Mouse (Mus musculus): ENCODE results near the gene Gm44973. TPM values are rescaled to one million over a fixed set of nuclear protein-coding genes. Genes with fewer than 3 reads are reported as not detected.

Gm44973 gene
- not detected in 2 replicates for total RNA-seq (2023)

GRCm38 (mm10) chr7:5015118-5016001, at the start of gene Gm44973:
Gene Gm44973, plus strand, starts transcription at chr7:5015496.

GRCm38 (mm10) chr7:4971068-4971467, 44.2 kb upstream of the Gm44973 start, which contains the start of gene Sbk3:
Gene Sbk3, minus strand, starts transcription at chr7:4971168.

GRCm38 (mm10) chr7:4996003-4996895, 19.0 kb upstream of the Gm44973 start, which contains the start of gene Zfp579:
Gene Zfp579, minus strand, starts transcription at chr7:4996158.

DNA sequence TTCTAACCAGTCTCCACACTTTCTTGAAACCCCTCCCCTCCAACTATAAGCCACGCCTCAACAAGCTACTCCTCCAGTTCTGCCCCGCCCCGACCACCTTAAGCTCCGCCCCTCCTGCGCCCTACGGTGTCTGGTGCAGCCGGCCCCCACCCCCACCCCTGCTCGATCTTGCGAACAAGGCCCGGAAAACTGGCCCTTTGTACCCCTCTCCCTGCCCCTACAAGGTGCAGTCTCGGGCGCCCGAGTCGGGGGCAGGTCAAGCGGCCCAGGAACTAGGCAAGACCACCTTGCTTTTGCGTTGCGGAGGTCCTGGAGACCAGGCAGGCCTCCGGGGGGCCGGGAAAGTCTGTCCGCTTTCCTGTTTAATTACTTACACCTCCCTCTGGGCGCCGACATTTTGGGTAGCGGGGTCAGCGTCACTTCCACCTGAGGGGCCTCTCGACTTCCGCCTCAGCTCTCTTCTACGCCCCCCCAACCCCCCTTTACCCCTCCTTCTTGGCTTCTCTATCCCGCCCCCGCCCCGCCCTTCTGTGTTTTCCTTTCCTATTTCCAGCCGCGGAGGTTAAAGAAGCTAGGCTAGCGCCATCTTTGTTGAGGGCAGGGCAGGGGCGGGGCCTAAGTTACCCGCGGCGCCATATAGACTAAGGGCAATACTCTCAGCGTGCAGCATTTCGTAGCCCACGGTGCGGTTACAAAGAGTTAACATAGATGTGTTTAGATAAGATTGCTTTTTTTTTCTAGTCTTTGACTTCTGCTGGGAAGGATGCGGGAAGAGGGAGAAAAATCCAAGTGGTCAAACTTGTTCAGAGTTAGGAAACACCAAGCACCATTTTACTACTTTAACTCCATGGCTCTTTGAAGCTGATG, 812 bp upstream of the Gm44973 start, which contains the start of the genes Zfp524 and Fiz1:
TSS of gene Zfp524 (plus strand) at position 165 of the 867 bp plus-strand sequence.
TSS of gene Fiz1 (minus strand) at position 447 of the 867 bp plus-strand sequence.

DNA sequence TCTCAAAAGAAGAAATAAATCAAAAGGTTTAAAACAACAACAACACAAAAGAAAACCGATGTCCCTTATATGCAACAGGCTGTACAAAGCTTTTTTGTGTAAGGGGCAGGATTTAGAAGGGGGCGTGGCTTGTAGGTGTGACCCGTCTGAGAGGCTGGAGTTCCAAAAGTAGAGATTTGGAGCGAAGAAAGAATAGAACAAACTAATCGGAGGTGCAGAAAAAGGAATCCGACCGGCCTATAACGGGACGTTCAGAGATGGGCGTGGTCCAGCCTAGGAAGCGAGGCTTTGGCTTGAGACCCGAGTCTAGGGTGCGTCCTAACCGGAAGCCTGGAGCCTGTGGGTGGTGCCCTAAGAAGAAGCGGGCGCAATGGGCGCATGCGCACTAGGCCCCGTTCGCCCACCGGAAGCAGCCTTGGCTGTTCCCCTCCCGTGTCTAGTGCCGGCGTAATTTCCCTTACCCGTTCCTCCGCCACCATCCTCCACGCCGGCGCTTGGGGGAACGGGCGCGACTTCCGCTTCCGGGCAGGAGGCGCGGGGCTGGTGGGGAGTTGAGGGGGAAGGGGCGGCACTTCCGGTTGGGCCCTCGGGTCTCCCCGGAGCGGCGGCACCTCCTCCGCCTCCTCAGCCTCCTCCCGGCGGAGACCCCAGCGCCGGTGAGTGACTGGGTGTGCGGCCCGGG, 4.8 kb downstream of the Gm44973 start, which contains the start of the genes Zfp865 and Ccdc106:
TSS of gene Zfp865 (plus strand) at position 377 of the 682 bp plus-strand sequence.
TSS of gene Ccdc106 (plus strand) at position 554 of the 682 bp plus-strand sequence.

GRCm38 (mm10) chr7:5033818-5034217, 18.5 kb downstream of the Gm44973 start, which contains the start of gene 4632433K11Rik:
Gene 4632433K11Rik, plus strand, starts transcription at chr7:5034118.

GRCm38 (mm10) chr7:5038109-5038732, 22.9 kb downstream of the Gm44973 start, which contains the start of gene Zfp784:
Gene Zfp784, minus strand, starts transcription at chr7:5038446.

DNA sequence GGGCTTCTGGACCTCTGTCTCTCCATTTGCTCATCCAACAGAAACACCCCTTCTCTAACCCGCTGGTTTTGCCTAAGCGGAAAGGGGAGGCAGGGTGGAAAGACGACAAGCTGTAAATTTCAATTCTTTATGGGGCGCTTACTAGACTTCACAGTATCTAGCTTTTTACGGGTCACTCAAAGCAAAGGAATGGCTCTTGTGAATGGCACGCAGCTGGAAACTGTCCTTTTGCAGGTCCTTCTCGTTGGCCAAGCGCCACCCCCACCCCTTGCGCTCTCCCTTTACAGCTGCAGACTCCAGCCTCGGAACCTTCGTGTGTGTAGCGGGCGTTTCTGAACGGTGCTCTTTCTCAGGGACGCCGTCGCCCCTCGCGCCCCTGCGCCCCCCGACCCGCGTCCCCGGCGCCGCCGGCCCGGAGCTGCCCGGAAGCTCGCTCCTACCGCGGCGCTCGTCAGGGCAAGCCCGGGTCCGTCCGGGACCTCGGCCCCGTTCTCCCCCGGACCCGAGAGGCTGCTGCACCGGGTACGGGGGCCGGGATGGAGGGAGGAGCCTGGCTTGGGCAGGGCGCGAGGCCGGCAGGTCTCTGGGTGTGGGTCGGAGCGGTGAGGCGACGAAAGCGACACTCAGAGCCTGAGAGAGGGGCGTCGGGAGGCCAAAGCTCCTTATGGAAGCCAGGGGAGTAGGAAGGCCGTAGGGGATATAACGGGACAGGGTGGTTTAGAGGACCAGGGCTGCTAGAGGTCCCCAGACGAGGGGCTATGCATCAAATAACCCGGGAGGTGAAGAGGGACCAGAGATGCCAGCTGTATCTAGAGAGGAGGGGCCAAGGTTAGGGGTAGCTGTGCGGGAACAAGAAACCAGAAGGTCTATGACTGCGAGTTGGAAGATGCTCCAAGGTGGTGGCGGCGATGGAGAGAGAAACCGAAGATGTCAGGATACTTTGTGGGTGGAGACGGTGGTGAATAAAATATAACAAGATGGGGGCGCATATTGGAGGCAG, 36.2 kb downstream of the Gm44973 start, which contains the start of gene Zfp580:
TSS of gene Zfp580 (plus strand) at position 346 of the 1,000 bp plus-strand sequence.

DNA sequence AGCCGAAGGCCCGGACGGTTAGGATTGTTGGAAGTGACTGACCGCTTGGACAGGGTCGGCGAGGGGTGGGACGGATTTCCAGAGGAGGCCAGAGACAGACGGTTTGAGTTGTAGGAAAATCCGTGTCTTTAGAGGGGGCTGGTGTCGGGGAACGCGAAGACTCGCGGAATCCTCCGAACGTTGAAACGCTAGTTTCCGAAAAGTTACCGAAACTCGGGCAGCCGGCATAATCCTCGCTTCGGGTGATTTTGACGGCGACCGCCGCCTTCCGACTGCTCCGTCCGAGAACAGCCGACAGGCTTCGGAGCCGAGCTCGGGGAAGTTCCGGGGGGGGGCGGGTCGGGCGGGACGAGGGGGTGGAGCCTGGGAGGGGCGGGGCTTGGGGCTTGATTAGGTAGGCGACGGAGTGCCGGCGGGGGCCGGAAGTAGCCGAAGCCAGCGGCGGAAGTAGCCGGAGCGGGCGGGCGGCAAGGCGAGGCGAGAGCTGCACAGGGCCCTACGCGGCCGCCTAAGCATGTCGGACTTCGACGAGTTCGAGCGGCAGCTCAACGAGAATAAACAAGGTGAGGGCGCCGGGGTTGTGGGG, 46.6 kb downstream of the Gm44973 start, which contains the start of gene U2af2:
TSS of gene U2af2 (plus strand) at position 370 of the 586 bp plus-strand sequence.

DNA sequence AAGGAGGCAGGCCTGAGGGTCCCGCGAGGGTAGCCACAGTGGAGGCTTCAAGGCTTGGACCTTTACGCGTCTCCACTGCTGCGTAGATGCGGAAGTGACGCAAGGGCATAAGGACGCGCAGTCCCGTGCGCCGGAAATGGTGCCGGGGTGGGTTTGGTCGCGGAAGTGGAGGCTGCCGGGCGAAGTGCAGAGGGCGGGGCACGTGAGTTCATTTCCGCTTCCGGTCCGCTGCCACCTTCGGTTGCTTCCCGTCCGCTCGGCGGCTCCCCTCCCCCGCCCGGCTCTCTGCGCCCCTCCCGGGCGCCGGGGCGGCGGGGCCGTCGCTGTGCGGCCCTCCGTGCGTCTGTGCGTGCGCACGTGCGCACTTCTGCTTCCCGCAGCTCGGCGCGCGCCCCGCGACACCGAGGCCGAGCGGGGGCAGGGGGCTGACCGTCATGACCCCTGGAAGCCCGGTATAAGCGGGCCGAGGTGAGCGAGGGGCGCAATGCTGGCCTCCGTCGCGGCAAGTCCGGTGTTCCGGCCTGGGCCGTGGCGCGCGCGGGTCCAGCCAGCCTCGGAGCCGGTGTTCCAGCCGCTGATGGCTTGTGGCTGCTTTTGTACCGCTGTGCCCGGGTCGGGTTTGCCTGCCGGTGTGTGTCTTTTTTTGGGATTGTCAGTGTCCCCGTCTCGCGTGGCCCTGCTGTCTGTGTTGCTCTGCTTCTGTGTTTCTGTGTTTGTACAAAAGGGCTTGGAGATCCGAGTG, 64.9 kb downstream of the Gm44973 start, which contains the start of gene Epn1:
TSS of gene Epn1 (plus strand) at position 226 of the 742 bp plus-strand sequence.

Other genes with a start within 250 kb of the Gm44973 start
- not detected in 2 replicates for gene Fam71e2, start 244.2 kb upstream of the Gm44973 start, total RNA-seq (2023)
- gene Il11, start 232.6 kb upstream of the Gm44973 start, total RNA-seq (2023): not detected in 2 replicates
- gene Tmem190, start 232.6 kb upstream of the Gm44973 start, total RNA-seq (2023): not detected in 2 replicates
- gene Tmem238, start 225.8 kb upstream of the Gm44973 start, total RNA-seq (2023): 0.95 and 2.3 TPM in 2 replicates
- gene Rpl28, start 222.6 kb upstream of the Gm44973 start, total RNA-seq (2023): 636 and 649 TPM in 2 replicates
- 188 and 216 TPM in 2 replicates for gene Ube2s, start 202.9 kb upstream of the Gm44973 start, total RNA-seq (2023)
- 1.0 TPM in 1 of 2 replicates, not detected in the other for gene Shisa7, start 170.8 kb upstream of the Gm44973 start, total RNA-seq (2023)
- 4.1 and 4.4 TPM in 2 replicates for gene Isoc2b, start 145.2 kb upstream of the Gm44973 start, total RNA-seq (2023)
- gene Isoc2a, start 138.3 kb upstream of the Gm44973 start, total RNA-seq (2023): 6.0 and 6.2 TPM in 2 replicates
- gene Gm36210, start 109.0 kb upstream of the Gm44973 start, total RNA-seq (2023): not detected in 2 replicates
- 13.2 and 16.2 TPM in 2 replicates for gene Zfp628, start 100.3 kb upstream of the Gm44973 start, total RNA-seq (2023)
- 1.7 and 1.9 TPM in 2 replicates for gene Nat14, start 93.5 kb upstream of the Gm44973 start, total RNA-seq (2023)
- gene Ssc5d, start 89.7 kb upstream of the Gm44973 start, total RNA-seq (2023): 0.44 TPM in 1 of 2 replicates, not detected in the other
- gene Sbk2, start 51.1 kb upstream of the Gm44973 start, total RNA-seq (2023): not detected in 2 replicates
- not detected in 2 replicates for gene Sbk3, start 44.3 kb upstream of the Gm44973 start, total RNA-seq (2023)
- 3.4 and 6.0 TPM in 2 replicates for gene Zfp579, start 19.3 kb upstream of the Gm44973 start, total RNA-seq (2023)
- gene Zfp524, start 1.1 kb upstream of the Gm44973 start, total RNA-seq (2023): 11.9 and 12.6 TPM in 2 replicates
- 26.5 and 31.4 TPM in 2 replicates for gene Fiz1, start 799 bp upstream of the Gm44973 start, total RNA-seq (2023)
- gene Zfp865, start 4.9 kb downstream of the Gm44973 start, total RNA-seq (2023): 38.0 and 47.1 TPM in 2 replicates
- 0.29 and 0.98 TPM in 2 replicates for gene Ccdc106, start 5.1 kb downstream of the Gm44973 start, total RNA-seq (2023)
- 0.98 TPM in 1 of 2 replicates, not detected in the other for gene 4632433K11Rik, start 18.6 kb downstream of the Gm44973 start, total RNA-seq (2023)
- gene Zfp784, start 22.9 kb downstream of the Gm44973 start, total RNA-seq (2023): 2.0 and 2.2 TPM in 2 replicates
- 0.98 and 1.2 TPM in 2 replicates for gene Zfp580, start 36.0 kb downstream of the Gm44973 start, total RNA-seq (2023)
- 219 and 291 TPM in 2 replicates for gene U2af2, start 46.6 kb downstream of the Gm44973 start, total RNA-seq (2023)
- gene Epn1, start 64.7 kb downstream of the Gm44973 start, total RNA-seq (2023): 143 and 147 TPM in 2 replicates
- not detected in 2 replicates for gene Rfpl4, start 101.5 kb downstream of the Gm44973 start, total RNA-seq (2023)
- gene Rasl2-9, start 110.5 kb downstream of the Gm44973 start, total RNA-seq (2023): 0.41 TPM in 1 of 2 replicates, not detected in the other
- not detected in 2 replicates for gene Vmn1r55, start 134.2 kb downstream of the Gm44973 start, total RNA-seq (2023)
- not detected in 2 replicates for gene Vmn1r56, start 181.3 kb downstream of the Gm44973 start, total RNA-seq (2023)
- not detected in 2 replicates for gene Vmn1r57, start 203.0 kb downstream of the Gm44973 start, total RNA-seq (2023)

All from neutrophil, adult 65 days (primary cell).